Mouse (Mus musculus) erythroid progenitor cell, adult 5-6 weeks (primary cell): ENCODE measurements around the gene Lrmda. TPM values are rescaled to one million over a fixed set of nuclear protein-coding genes. Genes with fewer than 3 reads are reported as not detected.

Experiments used
- ATAC-seq: replicated peaks from 2 replicates; pipeline ENCODE4 v1.8.0; 2016; ENCODE audit warnings: moderate number of reproducible peaks, mild to moderate bottlenecking, moderate TSS enrichment, inconsistent platforms; ENCODE audit not compliant: poor library complexity, low FRiP score, severe bottlenecking
- total RNA-seq, 2 experiments: library from RNA; stranded (forward) in 1 of 2; stranded (reverse) in 1 of 2; fragments of 150-400 nt in 1 of 2; fragments of 186-747, 209-891 nt in 1 of 2; gene quantifications; 2 replicates each; pipeline versions ENCODE4 v1.2.3 to v1.2.4; 2015 to 2017; ENCODE audit warnings: low replicate concordance in 2 of 2

Gene Lrmda
- total RNA-seq, 2 experiments from 2014 or later, result 12.2 TPM; not detected in 1

DNA sequence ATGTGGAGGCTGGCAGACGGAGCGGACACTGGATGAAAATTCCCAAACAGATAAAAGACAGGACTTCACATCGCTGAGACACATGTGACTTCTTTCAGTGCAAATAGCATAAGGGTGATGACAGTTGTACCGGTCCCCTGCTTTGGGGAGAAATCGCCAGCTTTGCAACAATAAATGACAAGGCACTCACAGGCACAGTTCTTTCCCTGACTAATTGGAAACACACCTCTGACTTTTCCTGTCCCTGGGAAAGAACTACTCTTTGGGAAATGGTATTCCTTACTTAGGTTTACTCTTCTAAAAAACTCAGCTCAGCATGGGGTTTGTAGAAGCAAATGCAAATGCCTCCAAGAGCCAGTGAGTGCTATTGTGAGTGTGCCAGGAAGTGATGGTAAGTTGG lies 702.3 kb downstream of the Lrmda start:
- ATAC-seq, result no peak

DNA sequence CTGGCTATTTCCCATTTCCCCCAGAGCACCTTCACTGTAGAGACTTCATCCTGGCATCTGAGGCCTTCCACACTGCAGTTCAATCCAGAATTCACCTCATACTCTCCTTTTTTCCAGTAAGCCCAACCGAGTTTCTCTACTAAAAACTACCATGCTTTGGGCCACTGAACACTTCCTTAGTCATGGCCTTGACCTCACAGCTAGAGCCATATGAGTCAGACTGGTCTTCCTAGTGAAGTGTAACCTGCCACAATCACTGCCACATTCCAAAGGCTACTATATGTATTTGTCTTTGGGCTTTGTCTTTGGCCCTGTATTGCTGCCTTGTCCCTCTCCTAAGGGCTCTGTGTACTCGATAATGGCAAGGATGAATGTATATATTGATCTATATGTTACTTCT lies 708.0 kb downstream of the Lrmda start:
- ATAC-seq, result no peak

DNA sequence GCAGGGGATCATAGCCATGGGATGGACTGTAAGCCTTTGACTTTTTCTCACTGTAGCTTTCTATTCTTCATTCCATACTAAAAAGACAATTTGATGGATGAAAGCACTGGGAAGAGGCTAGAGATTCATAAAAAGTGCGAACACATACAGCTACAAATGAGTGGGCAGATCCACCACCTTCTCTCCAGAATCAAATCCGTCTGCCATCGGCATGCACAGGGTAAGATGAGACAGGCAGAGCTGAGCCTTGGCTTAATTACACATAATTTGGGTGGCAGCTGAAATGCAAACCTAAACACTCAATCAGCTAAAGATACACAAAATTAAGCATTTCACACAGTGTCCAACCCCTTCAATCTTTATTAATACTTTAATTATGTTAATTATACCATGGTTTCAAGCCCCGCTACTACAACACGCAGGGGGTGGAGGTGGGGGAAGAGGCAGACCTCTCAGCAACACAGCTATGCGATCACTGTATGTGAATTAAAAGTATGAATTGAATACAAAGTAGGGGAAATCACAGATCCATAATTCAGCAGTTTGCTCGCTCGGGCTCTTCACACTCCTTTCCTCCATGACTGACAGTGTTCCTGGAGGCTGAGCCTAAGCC lies 709.2 kb downstream of the Lrmda start:
- no peak for ATAC-seq

DNA sequence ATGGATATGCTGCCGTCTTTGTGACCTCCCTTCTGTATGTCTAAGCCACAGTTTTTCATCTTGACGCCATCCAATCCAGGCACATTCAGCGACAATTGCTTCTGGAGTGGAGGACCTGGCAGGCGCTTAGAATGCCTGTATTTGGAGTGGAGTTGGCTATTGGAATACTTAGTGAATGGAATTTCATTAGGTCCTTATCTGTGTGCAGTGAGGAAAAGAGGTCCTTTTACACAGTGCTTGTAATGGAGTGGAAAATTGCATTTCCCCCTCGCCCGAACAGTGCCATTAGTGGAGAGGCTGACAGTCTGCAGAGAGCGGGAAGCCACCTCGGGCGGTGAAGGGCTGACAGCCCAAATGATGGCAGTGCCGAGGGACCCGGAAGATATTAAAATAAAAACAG lies 719.1 kb downstream of the Lrmda start:
- ATAC-seq, result no peak

DNA sequence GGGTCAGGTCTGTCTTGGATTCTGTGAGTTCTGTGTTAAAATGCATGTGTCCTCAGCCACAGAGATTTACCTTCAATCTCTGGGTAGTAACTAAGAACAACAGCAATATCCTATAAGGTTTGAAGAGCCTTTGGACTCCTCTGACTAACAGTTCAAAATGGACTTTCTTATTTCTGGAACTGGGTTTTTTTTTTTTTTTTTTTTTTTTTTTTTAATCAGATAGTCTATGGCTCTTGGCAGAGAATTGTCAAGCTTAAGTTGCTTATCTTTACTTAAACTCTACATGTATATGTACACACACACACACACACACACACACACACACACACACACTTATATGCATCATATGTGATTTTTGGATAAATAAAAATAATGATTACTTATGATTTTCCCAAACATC lies 723.0 kb downstream of the Lrmda start:
- no peak for ATAC-seq

DNA sequence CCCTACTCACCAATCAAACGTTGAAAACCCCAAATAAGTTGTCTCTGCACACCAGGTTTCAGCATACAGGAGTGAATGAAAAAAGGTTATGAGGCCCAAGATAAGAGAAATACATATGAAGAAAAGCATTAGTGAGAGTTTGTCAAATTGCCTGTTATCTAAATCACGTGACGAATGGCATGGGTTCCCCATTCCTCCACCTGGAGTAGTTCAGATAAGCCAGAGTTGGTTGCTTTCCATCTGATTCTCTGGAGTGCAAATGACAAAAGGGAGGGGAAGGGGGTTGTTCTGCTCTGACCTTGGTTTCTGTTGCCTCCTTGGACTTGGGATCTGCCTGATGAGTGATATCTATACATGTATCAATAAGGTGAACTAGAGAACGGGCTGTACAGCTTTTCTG lies 723.8 kb downstream of the Lrmda start:
- no peak for ATAC-seq

DNA sequence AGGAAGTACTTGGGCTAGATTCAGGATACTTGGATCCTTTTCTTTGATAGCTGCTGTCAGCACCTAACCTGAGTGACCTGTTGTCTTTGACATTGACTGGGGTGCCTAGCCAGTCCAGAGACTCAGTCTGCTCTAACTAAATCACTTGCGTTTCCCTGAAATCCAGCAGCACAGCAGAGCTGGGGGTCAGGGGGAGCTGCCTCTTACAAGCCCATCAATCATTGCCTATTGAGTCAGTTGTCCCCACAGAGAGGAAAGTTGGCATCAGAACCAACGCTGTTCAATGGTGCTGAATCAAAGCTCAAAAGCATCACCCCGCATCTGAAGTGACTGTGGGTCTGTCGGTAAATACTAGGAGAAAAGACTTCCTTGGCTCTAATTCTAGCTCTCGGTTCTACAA lies 725.2 kb downstream of the Lrmda start:
- no peak for ATAC-seq

DNA sequence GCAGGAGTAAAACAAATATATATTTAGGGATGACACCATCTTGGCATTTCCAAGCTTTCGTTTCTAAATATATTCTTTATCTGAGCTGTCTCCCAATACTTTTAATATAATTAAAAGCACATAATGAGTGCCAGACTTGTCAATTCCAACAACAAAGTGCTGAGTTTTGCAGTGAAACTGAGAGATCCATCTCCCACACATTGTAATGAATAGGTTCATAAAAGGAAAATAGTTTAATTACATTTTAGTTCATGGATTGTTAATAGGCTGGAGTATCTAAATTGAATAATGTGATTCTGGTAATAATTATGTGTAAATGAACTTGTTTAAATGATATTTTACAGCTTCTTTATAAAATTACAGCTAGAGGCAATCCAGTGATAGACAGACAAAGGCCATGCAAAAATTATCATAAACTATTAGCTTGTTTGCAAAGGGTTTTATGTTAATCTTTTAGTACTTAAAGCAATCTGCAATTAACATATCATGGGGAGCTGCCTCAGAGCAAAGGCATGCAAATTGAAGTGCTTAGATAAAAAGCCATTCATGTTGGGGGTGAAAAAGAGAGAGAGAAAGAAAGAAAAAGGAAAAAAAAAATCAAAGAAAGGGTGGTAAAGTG lies 725.9 kb downstream of the Lrmda start:
- ATAC-seq, result no peak

DNA sequence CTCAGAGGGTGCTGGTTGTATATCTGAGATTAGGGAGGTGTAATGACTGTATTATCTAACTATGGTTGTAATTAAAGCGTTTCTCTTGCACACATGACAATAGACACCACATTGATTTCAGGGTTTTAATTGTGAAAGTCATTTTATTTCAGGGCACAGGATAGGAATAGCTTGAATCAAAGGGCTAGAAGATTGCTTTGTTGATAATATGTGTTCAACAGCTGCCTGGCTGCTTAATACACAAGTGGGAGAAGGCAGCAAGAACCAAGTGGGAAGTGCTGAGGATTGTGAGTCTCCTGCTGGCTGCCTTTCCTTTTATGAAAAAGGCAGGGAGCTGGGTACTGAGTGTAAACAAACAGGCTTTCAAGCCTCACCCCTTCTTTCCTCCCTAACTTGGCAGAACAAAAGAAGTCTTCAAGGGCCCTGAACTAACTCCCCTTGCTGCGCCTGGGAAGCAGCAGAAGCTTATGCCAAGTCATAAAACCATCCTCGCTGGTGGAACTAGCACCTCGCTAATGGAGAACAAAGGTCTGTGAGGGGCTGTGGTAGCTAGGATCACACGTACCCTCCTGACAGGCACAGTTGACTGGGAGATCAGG lies 726.5 kb downstream of the Lrmda start:
- ATAC-seq, result no peak

DNA sequence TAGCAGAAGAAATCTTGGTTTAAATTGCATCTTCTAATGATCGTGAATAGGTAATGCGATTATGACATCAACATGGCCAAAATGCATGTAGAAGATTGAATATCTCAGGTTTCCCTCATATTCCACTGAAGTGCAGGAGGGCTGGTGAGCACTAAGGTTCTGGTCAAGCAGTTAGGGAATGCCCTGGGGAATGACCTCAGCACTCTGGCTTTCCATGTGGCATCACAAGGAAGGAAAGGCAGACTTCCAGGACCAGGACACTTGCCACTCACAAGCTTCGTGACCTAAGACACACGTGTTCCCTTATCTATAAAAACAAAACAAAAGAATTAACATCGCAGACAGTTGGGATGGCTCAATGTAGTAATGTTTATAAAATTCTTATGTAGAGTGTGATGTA lies 728.3 kb downstream of the Lrmda start:
- ATAC-seq, result no peak

DNA sequence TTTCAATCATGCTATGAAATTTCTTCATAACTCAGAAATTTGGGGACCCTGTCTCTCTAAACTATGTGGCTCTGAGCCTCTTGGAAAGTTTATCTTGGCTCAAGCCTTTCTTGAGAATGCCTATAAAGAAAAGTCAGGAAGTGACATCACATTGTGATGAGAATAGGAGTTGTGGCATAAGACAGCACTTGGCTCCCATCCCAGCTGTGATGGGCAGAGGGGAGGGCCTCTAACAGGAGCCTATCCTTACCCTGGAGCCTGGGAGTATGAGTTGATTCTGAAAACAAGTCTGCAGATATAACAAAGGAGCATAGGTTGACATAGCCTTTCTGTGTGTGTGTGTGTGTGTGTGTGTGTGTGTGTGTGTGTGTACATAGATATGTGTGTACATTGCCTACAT lies 730.9 kb downstream of the Lrmda start:
- no peak for ATAC-seq

DNA sequence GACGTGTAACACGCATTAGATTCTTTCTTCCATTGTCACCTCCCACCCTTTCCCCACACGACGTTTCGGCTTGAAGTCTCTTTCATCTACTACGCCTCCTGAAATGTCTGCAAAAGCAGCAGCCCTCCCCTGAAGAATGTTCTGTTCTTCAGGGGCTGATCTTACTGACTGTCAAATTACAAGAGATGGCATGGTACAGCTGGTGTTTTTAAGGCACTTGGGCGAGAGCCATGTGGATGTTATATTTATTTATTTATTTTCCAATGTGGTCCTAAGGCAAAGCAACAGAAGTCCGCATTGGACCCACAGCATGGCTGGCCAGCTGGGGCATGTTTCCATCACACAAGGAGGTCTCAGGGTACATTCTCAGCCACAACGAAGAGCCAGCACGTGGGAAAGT lies 731.8 kb downstream of the Lrmda start:
- no peak for ATAC-seq

DNA sequence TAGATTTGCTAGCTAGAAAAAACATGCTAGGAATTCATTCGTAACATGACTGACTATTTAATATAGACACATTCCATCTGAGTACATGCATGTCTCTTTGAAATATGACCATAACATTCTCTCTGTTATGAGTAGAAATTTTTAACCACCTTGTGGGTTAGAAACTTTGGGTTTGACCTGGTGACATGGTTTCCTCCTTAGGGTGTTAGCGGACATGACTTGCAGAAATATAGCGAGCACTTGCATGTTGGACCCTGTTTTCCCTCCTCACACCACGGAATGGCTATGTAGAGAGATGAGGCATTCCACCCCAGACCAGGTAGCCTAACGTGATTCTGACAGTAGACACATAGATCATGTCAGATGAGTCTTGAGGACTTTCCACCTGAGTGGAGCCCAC lies 735.1 kb downstream of the Lrmda start:
- ATAC-seq, result no peak

DNA sequence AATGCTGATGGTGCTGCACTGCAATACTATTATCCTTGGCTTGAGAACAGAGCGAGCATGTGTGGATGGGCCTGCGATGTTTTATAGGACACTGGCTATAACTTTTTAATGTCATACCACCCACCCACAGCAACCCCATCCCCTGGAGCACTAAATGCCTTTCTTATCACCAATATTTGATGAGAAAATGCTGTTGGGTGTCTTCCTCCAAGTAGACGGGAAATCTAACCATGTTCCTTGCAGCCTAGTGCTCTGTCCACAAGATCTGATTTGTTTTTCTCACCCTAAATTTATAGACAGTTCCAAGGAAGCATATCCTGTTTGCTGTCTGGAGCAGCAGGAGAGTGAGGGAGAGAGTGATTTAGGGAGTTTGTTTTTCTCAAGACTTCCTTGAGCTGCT lies 738.0 kb downstream of the Lrmda start:
- no peak for ATAC-seq

DNA sequence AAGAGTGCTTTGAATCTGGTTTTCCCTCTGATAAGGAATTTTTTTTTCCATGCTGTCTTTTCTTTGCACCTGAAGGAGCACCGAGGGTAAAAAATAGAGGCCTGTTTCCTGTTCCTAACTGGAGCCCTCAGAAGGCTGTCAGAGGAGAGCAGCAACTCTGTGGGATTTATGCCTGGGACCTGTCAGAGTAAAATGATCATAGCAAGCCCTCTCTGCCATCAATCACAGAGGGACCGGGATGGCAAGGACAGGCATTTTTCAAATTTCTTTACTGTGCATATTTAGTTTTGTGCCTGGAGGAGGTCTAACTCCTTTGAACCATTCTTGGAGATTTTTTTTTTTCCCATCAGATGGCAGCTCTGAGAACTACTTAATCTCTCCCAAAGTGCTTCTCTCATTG lies 739.7 kb downstream of the Lrmda start:
- ATAC-seq, result no peak

DNA sequence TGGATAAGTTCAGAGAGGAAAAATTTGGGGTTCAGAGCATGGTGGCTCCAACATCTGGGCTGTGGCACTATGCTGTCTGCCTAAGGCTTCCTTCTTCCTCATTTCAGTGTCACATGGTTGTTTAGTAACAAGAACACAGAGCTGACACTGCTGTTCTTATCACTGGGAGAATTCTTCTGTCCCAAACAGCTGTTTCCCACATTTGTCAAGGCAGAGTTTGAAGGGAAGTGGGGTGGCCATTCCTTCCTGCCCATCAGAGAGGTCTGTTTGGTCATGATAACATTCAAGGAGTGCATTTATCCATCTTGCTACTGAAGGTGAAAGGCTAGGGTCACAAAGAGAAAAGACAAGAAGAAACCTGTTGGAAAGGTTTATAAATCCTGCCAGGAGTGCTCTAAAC lies 740.2 kb downstream of the Lrmda start:
- ATAC-seq, result no peak

DNA sequence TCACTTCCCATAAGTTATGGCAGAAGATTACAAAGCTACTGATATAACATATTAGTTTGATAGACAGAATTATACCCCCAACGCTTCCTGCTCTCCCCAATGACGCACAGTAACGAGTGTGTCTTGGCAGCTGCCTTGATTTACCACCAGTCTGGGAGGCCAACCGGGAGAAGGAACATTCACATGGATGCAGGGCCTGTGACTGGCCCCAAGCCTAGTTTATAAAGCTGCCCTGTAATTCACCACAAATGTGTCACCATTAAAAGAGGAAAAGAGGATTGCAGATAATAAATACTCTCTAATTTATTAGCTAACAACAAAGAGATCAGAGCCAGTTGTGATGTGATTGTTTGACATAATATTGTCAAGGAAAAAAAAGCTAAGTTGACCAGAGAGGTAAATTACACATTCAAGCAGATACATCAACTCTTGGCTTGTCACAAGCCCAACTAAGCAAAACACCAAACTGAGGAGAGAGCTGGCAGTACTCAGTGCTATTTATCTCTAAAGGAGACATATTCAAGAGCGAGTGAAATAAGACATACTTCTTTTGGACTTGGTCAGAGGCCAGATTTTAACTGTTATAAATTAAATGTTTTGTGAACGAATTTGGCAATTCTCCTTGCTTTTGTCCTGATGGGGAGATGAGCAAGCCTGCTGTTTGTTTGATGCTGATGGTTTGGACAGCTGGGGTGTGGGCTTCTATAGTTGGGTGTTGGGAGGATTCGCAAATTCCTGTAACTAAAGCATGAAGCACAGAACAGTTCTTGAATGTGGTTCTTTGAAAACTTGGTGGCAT lies 740.9 kb downstream of the Lrmda start:
- no peak for ATAC-seq

DNA sequence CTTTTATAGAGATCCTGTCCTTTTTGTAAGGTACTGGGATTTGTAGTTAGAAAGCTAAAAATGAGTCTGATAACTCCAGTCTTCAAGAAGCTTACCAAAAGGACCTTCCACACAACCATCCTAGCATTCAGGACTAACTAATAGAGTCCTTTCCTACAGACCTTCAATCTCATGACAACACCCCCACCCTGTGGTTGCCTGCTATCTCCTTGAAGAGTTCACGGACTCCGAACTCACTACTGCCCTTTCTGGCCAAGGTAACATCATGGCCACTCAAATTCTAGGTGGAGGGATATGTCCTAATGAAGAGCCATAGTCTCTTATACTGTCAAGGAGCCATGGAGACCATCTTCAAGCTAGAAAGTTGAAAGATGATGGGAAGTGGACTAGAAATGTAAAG lies 762.2 kb downstream of the Lrmda start:
- ATAC-seq, result no peak

DNA sequence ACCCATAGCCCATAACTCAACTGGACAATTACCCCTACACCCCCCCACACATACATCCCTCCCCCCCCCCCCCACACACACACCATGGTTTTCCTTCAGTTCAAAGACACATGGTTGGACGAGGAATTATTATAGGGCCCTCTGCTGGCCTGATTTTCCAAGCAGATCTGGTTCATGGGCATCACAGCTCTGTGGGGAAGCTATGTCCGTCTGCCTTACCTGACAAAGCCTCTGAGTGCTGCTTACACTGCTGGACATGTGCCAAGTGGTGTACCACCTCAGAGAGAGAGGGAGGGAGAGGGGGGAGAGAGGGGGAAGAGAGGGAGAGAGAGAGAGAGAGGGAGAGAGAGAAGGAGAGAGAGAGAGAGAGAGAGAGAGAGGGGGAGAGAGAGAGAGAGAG lies 762.9 kb downstream of the Lrmda start:
- ATAC-seq, result no peak

DNA sequence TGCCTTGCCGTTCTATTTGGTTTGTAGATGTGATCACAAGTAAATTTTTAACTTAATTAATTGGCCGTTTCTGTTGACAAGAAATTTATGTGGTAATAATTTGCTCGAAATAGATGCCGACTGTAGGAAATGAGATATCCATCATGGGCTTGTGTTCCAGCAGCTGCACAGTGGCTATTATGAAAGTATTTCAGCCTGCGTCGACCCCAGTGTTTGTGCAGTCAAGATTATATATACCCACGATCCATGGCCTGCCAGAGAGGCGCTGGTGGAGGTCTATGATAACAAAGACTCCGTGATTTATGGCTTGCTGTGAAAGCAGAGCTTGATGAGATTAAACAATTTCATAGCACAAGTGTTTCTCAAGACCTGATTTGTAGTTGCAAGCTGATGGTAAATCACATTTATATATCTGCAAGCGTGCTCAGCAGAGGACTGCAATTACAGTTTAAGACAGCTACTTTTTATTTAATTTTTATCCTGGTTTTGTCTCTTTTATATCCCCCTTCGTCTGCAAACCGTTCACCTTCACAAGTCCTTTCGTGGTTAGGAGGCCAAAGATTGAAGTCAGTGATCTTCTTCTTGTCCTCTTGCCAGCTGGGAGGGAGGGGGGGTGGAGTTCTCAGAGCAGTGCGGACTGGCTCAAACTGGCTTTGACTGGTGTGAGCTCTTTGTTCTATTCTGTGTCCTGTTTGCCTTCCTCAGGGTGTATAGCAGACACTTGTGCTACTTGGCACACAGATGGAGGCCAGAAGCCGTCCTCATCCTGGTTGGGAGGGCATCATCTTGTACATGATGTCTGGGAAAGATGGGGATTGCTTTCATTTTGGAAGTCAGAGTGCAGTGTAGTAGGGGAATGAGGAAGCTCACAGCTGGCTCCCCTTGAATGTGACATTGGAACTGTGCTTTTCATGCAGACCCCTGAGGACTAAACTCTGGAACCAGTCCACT lies 764.0 kb downstream of the Lrmda start:
- ATAC-seq, result no peak
